Mouse (Mus musculus) limb, embryonic 11.5 days (tissue): ENCODE measurements at regions not wholly inside any gene's neighbourhood (a gene's known extent, or its start where the extent isn't known, plus 50 kb on each side); places are given as distances from the start of the nearest gene placed in this dataset.
A peak's percentile ranks its signal among the peaks of the same experiment; 100 is the strongest.

Source experiments
- ATAC-seq: fragments of 200-750 bp; cut with Nextera tagmentation; 2 replicates; pipeline ENCODE4 v1.8.0; 2017; ENCODE audit warnings: low read depth; ENCODE audit not compliant: insufficient number of reproducible peaks, low FRiP score, low TSS enrichment
- DNase-seq: peaks from one replicate; pipeline ENCODE4 v3.0.0-alpha.2; 2015; ENCODE audit warnings: low spot score
- H3K27ac ChIP-seq: fragments of 300-500 bp; sonication (generic); replicated peaks from 2 replicates; pipeline ENCODE4 v1.5.1; 2014; ENCODE audit warnings: low read depth, mild to moderate bottlenecking, low read length
- H3K27me3 ChIP-seq: fragments of 300-500 bp; sonication (generic); 2 replicates; pipeline ENCODE4 v1.6.1; 2014; ENCODE audit warnings: mild to moderate bottlenecking, low read length, mixed read lengths; ENCODE audit not compliant: control insufficient read depth, insufficient read depth
- H3K36me3 ChIP-seq: fragments of 300-500 bp; sonication (generic); 2 replicates; pipeline ENCODE4 v1.6.1; 2014; ENCODE audit warnings: mild to moderate bottlenecking, low read length, moderate library complexity, mixed read lengths; ENCODE audit not compliant: control insufficient read depth, insufficient read depth
- H3K4me1 ChIP-seq: fragments of 300-500 bp; sonication (generic); 2 replicates; pipeline ENCODE4 v1.6.1; 2014; ENCODE audit warnings: low read length, mixed read lengths; ENCODE audit not compliant: control insufficient read depth, insufficient read depth
- H3K4me2 ChIP-seq: fragments of 300-500 bp; sonication (generic); 2 replicates; pipeline ENCODE4 v1.6.1; 2014; ENCODE audit warnings: low read depth, mild to moderate bottlenecking, moderate library complexity; ENCODE audit not compliant: severe bottlenecking
- H3K4me3 ChIP-seq: fragments of 300-500 bp; sonication (generic); 2 replicates; pipeline ENCODE4 v1.5.1; 2014; ENCODE audit warnings: low read depth, low read length
- H3K9ac ChIP-seq: fragments of 300-500 bp; sonication (generic); 2 replicates; pipeline ENCODE4 v1.6.1; 2014; ENCODE audit warnings: mild to moderate bottlenecking, low read length
- H3K9me3 ChIP-seq: fragments of 300-500 bp; sonication (generic); 2 replicates; pipeline ENCODE4 v1.6.1; 2016; ENCODE audit warnings: low read length; ENCODE audit not compliant: control insufficient read depth
- WGBS: fragments of 180-500 bp; shearing (Covaris S2); extraction: QIAGEN DNeasy Blood & Tissue Kit; methylation state at CpG from one replicate; pipeline ENCODE4 v1.1.7; 2014; 5-methylcytosine and 5-hydroxymethylcytosine counted together

- no peak overlapping the region for H3K9ac ChIP-seq
- H3K4me1 ChIP-seq, result no peaks in the 10 kb centered on the region; the same call in 1 of the 2 replicates
- no peak overlapping the region for H3K4me3 ChIP-seq
- no peaks in the 10 kb centered on the region for H3K9me3 ChIP-seq
- no peak overlapping the region for H3K27ac ChIP-seq
- ATAC-seq (no peak), DNase-seq (no peak)
- no peak overlapping the region for H3K4me2 ChIP-seq
- H3K27me3 ChIP-seq, result no peaks in the 10 kb centered on the region
- WGBS, result 89% methylated on average over 5 of the region's 5 CpGs
- no peaks in the 10 kb centered on the region for H3K36me3 ChIP-seq
Measured at GRCm38 (mm10) chr17:52064618-52065017, 231.5 kb upstream of the Satb1 start.

- Histone ChIP-seq H3K9me3 (no peaks in the 10 kb centered on the region), H3K27me3 (no peaks in the 10 kb centered on the region), H3K27ac (no peak overlapping the region), H3K4me3 (no peak overlapping the region), H3K9ac (no peak overlapping the region), H3K36me3 (no peaks in the 10 kb centered on the region), H3K4me2 (no peak overlapping the region), H3K4me1 (no peaks in the 10 kb centered on the region; the same call in 1 of the 2 replicates)
- WGBS, result 51% methylated on average over 4 of the region's 4 CpGs
- ATAC-seq, result no peak
- DNase-seq, result no peak
Measured at GRCm38 (mm10) chr17:52063121-52063520, 230.0 kb upstream of the Satb1 start.

GRCm38 (mm10) chr17:52062096-52062665, 229.1 kb upstream of the Satb1 start:
- H3K27me3 ChIP-seq, result no peaks in the 10 kb centered on the region
- no peaks in the 10 kb centered on the region; the same call in 1 of the 2 replicates for H3K4me1 ChIP-seq
- no peaks in the 10 kb centered on the region for H3K9me3 ChIP-seq
- no peak overlapping the region for H3K4me3 ChIP-seq
- ATAC-seq, result no peak
- 21% methylated on average over 11 of the region's 11 CpGs for WGBS
- H3K4me2 ChIP-seq, result no peak overlapping the region
- no peak overlapping the region for H3K9ac ChIP-seq
- H3K27ac ChIP-seq, result no peak overlapping the region
- H3K36me3 ChIP-seq, result no peaks in the 10 kb centered on the region
- DNase-seq, result peak; percentile 26

- H3K9ac ChIP-seq, result no peak overlapping the region
- 92% methylated on average over 4 of the region's 4 CpGs for WGBS
- no peaks in the 10 kb centered on the region for H3K4me1 ChIP-seq
- H3K4me3 ChIP-seq, result no peak overlapping the region
- ATAC-seq (no peak), DNase-seq (no peak)
- H3K27me3 ChIP-seq, result no peaks in the 10 kb centered on the region
- H3K9me3 ChIP-seq, result no peaks in the 10 kb centered on the region
- H3K27ac ChIP-seq, result no peak overlapping the region
- H3K36me3 ChIP-seq, result no peaks in the 10 kb centered on the region
- no peak overlapping the region for H3K4me2 ChIP-seq
Measured at GRCm38 (mm10) chr17:52036479-52036878, 203.4 kb upstream of the Satb1 start.

- no peak overlapping the region for H3K4me2 ChIP-seq
- 95% methylated on average over 8 of the region's 8 CpGs for WGBS
- no peaks in the 10 kb centered on the region for H3K27me3 ChIP-seq
- no peaks in the 10 kb centered on the region for H3K36me3 ChIP-seq
- DNase-seq (no peak), ATAC-seq (no peak)
- no peaks in the 10 kb centered on the region for H3K4me1 ChIP-seq
- no peak overlapping the region for H3K9ac ChIP-seq
- no peaks in the 10 kb centered on the region for H3K9me3 ChIP-seq
- no peak overlapping the region for H3K4me3 ChIP-seq
- no peak overlapping the region for H3K27ac ChIP-seq
Measured at GRCm38 (mm10) chr17:52031079-52031478, 198.0 kb upstream of the Satb1 start.

GRCm38 (mm10) chr17:51986920-51987319, 153.8 kb upstream of the Satb1 start:
- H3K9ac ChIP-seq, result no peak overlapping the region
- H3K27me3 ChIP-seq, result no peaks in the 10 kb centered on the region
- DNase-seq, result no peak
- H3K36me3 ChIP-seq, result no peaks in the 10 kb centered on the region
- WGBS, result 62% methylated on average over 8 of the region's 8 CpGs
- H3K27ac ChIP-seq, result no peak overlapping the region
- ATAC-seq, result no peak
- H3K9me3 ChIP-seq, result no peaks in the 10 kb centered on the region
- no peak overlapping the region for H3K4me2 ChIP-seq
- H3K4me1 ChIP-seq, result no peaks in the 10 kb centered on the region
- no peak overlapping the region for H3K4me3 ChIP-seq

GRCm38 (mm10) chr17:51986212-51986611, 153.1 kb upstream of the Satb1 start:
- ATAC-seq (no peak), DNase-seq (peak; percentile 21)
- no peaks in the 10 kb centered on the region for H3K9me3 ChIP-seq
- no peaks in the 10 kb centered on the region for H3K36me3 ChIP-seq
- 72% methylated on average over 14 of the region's 14 CpGs for WGBS
- no peak overlapping the region for H3K4me3 ChIP-seq
- H3K27ac ChIP-seq, result no peak overlapping the region
- H3K9ac ChIP-seq, result no peak overlapping the region
- no peaks in the 10 kb centered on the region for H3K4me1 ChIP-seq
- H3K4me2 ChIP-seq, result no peak overlapping the region
- no peaks in the 10 kb centered on the region for H3K27me3 ChIP-seq

- Histone ChIP-seq H3K9me3 (no peaks in the 10 kb centered on the region), H3K27me3 (no peaks in the 10 kb centered on the region), H3K4me1 (no peaks in the 10 kb centered on the region), H3K4me3 (no peak overlapping the region), H3K4me2 (no peak overlapping the region), H3K27ac (no peak overlapping the region), H3K36me3 (no peaks in the 10 kb centered on the region), H3K9ac (no peak overlapping the region)
- DNase-seq (no peak), ATAC-seq (no peak)
- WGBS, result 74% methylated on average over 2 of the region's 2 CpGs
Measured at GRCm38 (mm10) chr17:51979126-51979525, 146.0 kb upstream of the Satb1 start.

GRCm38 (mm10) chr17:51971444-51971843, 138.4 kb upstream of the Satb1 start:
- DNase-seq, result no peak
- WGBS, result 40% methylated on average over 3 of the region's 3 CpGs
- Histone ChIP-seq H3K36me3 (no peaks in the 10 kb centered on the region), H3K27ac (no peak overlapping the region), H3K4me1 (no peaks in the 10 kb centered on the region), H3K27me3 (no peaks in the 10 kb centered on the region), H3K9ac (no peak overlapping the region), H3K4me3 (no peak overlapping the region), H3K9me3 (no peaks in the 10 kb centered on the region), H3K4me2 (no peak overlapping the region)
- ATAC-seq, result no peak
